Mouse (Mus musculus) CH12.LX (cell line): Measurements from ENCODE around the gene Gpatch2. TPM values are rescaled to one million over a fixed set of nuclear protein-coding genes. Genes with fewer than 3 reads are reported as not detected.

Experiments
- DNase-seq: peaks from one replicate; pipeline ENCODE4 v3.0.0-alpha.2; 2013; ENCODE audit errors: extremely low read depth
- H3K27ac ChIP-seq: 2 replicates; pipeline ENCODE4 v1.5.1; 2012; ENCODE audit warnings: low read depth, mild to moderate bottlenecking, control low read depth, moderate library complexity; ENCODE audit not compliant: insufficient read depth
- H3K27me3 ChIP-seq: replicated peaks from 2 replicates; pipeline ENCODE3; 2012; ENCODE audit warnings: inconsistent platforms
- H3K36me3 ChIP-seq, 2 experiments: replicated peaks in 1 of 2; 2 replicates each; pipeline versions ENCODE3 to v1.6.1; 2012; ENCODE audit warnings: inconsistent platforms in 1 of 2, low read length in 1 of 2, mild to moderate bottlenecking in 1 of 2, mixed read lengths in 1 of 2, moderate library complexity in 1 of 2; ENCODE audit not compliant: control insufficient read depth in 1 of 2, insufficient read depth in 1 of 2
- H3K4me1 ChIP-seq, 2 experiments: 2 replicates each; pipeline ENCODE4 v1.6.1; 2012; ENCODE audit warnings: inconsistent platforms in 1 of 2, moderate library complexity in 1 of 2; ENCODE audit not compliant: insufficient read depth in 2 of 2, control insufficient read depth in 1 of 2
- H3K4me2 ChIP-seq: 2 replicates; pipeline ENCODE4 v1.6.1; 2012; ENCODE audit warnings: low read depth, mild to moderate bottlenecking, control low read depth; ENCODE audit not compliant: poor library complexity, insufficient read depth, severe bottlenecking
- H3K4me3 ChIP-seq, 3 experiments: fragments of 150-350 bp in 1 of 3; sonication (generic) in 1 of 3; replicated peaks in 1 of 3; 2 replicates each; pipeline versions ENCODE3 to v1.5.1; 2011 to 2012; ENCODE audit warnings: low read depth in 2 of 3, low read length in 2 of 3, mild to moderate bottlenecking in 2 of 3, moderate library complexity in 2 of 3, control low read depth in 1 of 3, improper control_type of control experiment in 1 of 3, inconsistent platforms in 1 of 3, mixed read lengths in 1 of 3; ENCODE audit not compliant: poor library complexity in 1 of 3
- H3K79me2 ChIP-seq: replicated peaks from 2 replicates; pipeline ENCODE4 v1.6.1; 2012; ENCODE audit warnings: mild to moderate bottlenecking, moderate library complexity; ENCODE audit not compliant: control insufficient read depth, poor library complexity, insufficient read depth, severe bottlenecking; ENCODE audit errors: extremely low read depth
- H3K9ac ChIP-seq: 2 replicates; pipeline ENCODE4 v1.6.1; 2012; ENCODE audit warnings: low read depth, mild to moderate bottlenecking, control low read depth, moderate library complexity; ENCODE audit not compliant: insufficient read depth
- H3K9me3 ChIP-seq: replicated peaks from 2 replicates; pipeline ENCODE3; 2012; ENCODE audit warnings: low read length, inconsistent platforms, mixed read lengths
- CHD1 ChIP-seq: IDR thresholded peaks from 2 replicates; pipeline ENCODE4 v1.6.1; 2012; ENCODE audit warnings: low read depth, low read length, improper control_type of control experiment, inconsistent platforms
- CTCF ChIP-seq, 2 experiments: IDR thresholded peaks in 1 of 2; conservative IDR thresholded peaks in 1 of 2; 2 replicates each; pipeline ENCODE4 v1.5.1; 2011 to 2012; ENCODE audit warnings: low read depth in 2 of 2, low read length in 2 of 2, improper control_type of control experiment in 1 of 2, inconsistent platforms in 1 of 2, mild to moderate bottlenecking in 1 of 2, moderate library complexity in 1 of 2
- ETS1 ChIP-seq: conservative IDR thresholded peaks from 2 replicates; pipeline ENCODE4 v1.6.1; 2012; ENCODE audit warnings: low read depth, mild to moderate bottlenecking, inconsistent platforms, low read length, improper control_type of control experiment, moderate library complexity
- IRF4 ChIP-seq: IDR thresholded peaks from 2 replicates; pipeline ENCODE4 v1.6.1; 2014; ENCODE audit warnings: low read depth, mild to moderate bottlenecking, inconsistent platforms, low read length, improper control_type of control experiment
- JUN ChIP-seq: IDR thresholded peaks from 2 replicates; pipeline ENCODE4 v1.6.1; 2011; ENCODE audit warnings: low read depth, mild to moderate bottlenecking, low read length, improper control_type of control experiment, moderate library complexity; ENCODE audit not compliant: insufficient read depth
- MAFK ChIP-seq: IDR thresholded peaks from 2 replicates; pipeline ENCODE4 v1.6.1; 2011; ENCODE audit warnings: low read length, improper control_type of control experiment; ENCODE audit not compliant: insufficient replicate concordance
- MAZ ChIP-seq: IDR thresholded peaks from 2 replicates; pipeline ENCODE4 v1.6.1; 2012; ENCODE audit warnings: low read depth, mild to moderate bottlenecking, inconsistent platforms, low read length, improper control_type of control experiment, moderate library complexity
- MEF2A ChIP-seq: IDR thresholded peaks from 2 replicates; pipeline ENCODE4 v1.6.1; 2014; ENCODE audit warnings: low read depth, mild to moderate bottlenecking, inconsistent platforms, low read length, improper control_type of control experiment, borderline replicate concordance
- NRF1 ChIP-seq: IDR thresholded peaks from 2 replicates; pipeline ENCODE4 v1.6.1; 2014; ENCODE audit warnings: low read depth, mild to moderate bottlenecking, inconsistent platforms, low read length, improper control_type of control experiment, moderate library complexity
- POLR2A ChIP-seq: IDR thresholded peaks from 2 replicates; pipeline ENCODE4 v1.6.1; 2011; ENCODE audit warnings: low read depth, mild to moderate bottlenecking, improper control_type of control experiment, low read length
- SIN3A ChIP-seq: IDR thresholded peaks from 2 replicates; pipeline ENCODE4 v1.6.1; 2012; ENCODE audit warnings: low read length, improper control_type of control experiment, inconsistent platforms
- TBP ChIP-seq: conservative IDR thresholded peaks from 2 replicates; pipeline ENCODE4 v1.6.1; 2011; ENCODE audit warnings: low read depth, low read length, improper control_type of control experiment
- USF1 ChIP-seq: IDR thresholded peaks from 2 replicates; pipeline ENCODE4 v1.6.1; 2014; ENCODE audit warnings: low read depth, mild to moderate bottlenecking, inconsistent platforms, low read length, improper control_type of control experiment
- USF2 ChIP-seq: conservative IDR thresholded peaks from 2 replicates; pipeline ENCODE4 v1.6.1; 2011; ENCODE audit warnings: low read depth, low read length, improper control_type of control experiment
- dilution Hi-C: fragments of 300-500 bp; cut with MboI; formaldehyde crosslinking; loops from 2 replicates; pipeline ENCODE4 v1.14.3; 2020; ENCODE audit warnings: low sequenced_read_pairs; ENCODE audit not compliant: extremely low pct_unique_long_range_greater_than_20kb, extremely low pct_ligation_motif_present
- in situ Hi-C: fragments of 300-500 bp; cut with MboI; formaldehyde crosslinking; loops from 3 replicates; pipeline ENCODE4 v1.14.3; 2019; ENCODE audit warnings: low sequenced_read_pairs, low pct_ligation_motif_present, low pct_unique_long_range_greater_than_20kb, mixed read lengths
- polyA plus RNA-seq: library from polyadenylated mRNA; unstranded; fragments of >175 nt; gene quantifications from 2 replicates; pipeline ENCODE4 v1.2.1, GENCODE M21; 2012; ENCODE audit warnings: low read depth; ENCODE audit not compliant: insufficient read length
- total RNA-seq, 2 experiments: library from RNA; depleted of rRNA; stranded (reverse); fragments of 300-350 nt in 1 of 2; fragments of >200 nt in 1 of 2; gene quantifications; 2 replicates each; pipeline ENCODE4 v1.2.3; 2012 to 2014

The Gpatch2 gene
- total and polyA plus RNA-seq, 3 experiments, result 14.1 to 17.0 (median 15.4) TPM

DNA sequence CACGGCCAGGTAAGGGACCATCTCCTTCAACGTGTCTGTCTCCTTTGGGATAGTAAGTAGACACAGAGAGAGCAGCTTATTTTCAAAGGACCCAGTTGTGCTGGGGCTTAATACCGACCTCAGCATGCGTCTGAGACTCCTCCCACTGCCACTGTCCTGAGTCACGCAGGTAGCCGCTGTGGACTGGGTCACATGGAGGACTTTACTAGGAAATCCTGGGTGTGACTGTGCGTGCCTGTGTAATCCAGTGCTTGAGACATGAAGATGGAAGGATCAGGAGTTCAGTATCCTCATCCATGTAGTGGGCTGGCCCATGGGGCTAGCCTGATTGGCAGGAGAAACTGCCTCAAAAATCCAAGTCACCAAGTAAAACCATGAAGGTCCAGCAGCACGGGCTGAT is 101.2 kb downstream of the Gpatch2 start:
- no peaks in the 10 kb centered on the region for H3K9me3 ChIP-seq
- peaks cover 0 to 4% of the 10 kb centered on the region in 2 experiments; a peak in 1 of 4 replicates for H3K4me1 ChIP-seq
- dilution Hi-C loops (no loop called here), in situ Hi-C loops (no loop called here)
- no peaks in the 10 kb centered on the region for H3K27me3 ChIP-seq
- no peaks in the 10 kb centered on the region for H3K79me2 ChIP-seq
- DNase-seq, result no peak
- no peak for TF ChIP-seq POLR2A
- TF ChIP-seq SIN3A, result no peak
- no peak for TF ChIP-seq ETS1
- no peak overlapping the region for H3K27ac ChIP-seq
- peaks cover 0 to 43% of the 10 kb centered on the region in 2 experiments for H3K36me3 ChIP-seq
- H3K4me2 ChIP-seq, result no peak overlapping the region
- H3K9ac ChIP-seq, result no peak overlapping the region
- H3K4me3 ChIP-seq, result no peak overlapping the region

DNA sequence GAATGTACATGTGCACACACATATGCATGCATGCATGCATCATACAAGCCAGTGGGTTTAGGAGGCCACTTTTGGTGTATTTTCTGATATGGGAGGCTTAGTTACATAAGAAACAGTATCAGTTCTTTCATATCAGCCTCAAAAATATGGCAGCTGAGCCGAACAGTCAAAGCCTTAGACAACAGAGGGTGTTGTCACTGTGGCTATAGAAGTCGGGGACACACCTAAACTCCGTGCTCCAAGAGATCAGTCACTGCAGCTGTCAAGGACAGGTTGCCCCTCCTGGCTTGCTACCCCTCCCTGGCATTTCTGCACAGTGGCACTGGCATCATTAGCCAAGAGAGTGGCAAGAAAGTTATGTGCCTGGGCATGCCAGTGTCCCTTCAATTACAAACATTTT is 106.5 kb downstream of the Gpatch2 start:
- Histone ChIP-seq H3K27me3 (no peaks in the 10 kb centered on the region), H3K79me2 (no peaks in the 10 kb centered on the region), H3K4me1 (peaks cover 0 to 18% of the 10 kb centered on the region in 2 experiments; a peak in 2 of 4 replicates), H3K9ac (no peak overlapping the region), H3K4me3 (no peak overlapping the region), H3K4me2 (no peak overlapping the region), H3K36me3 (peaks cover 3 to 56% of the 10 kb centered on the region in 2 experiments), H3K9me3 (no peaks in the 10 kb centered on the region), H3K27ac (no peak overlapping the region)
- dilution Hi-C loops (no loop called here), in situ Hi-C loops (no loop called here)
- DNase-seq, result no peak
- TF ChIP-seq MAZ (no peak), NRF1 (no peak), CTCF (conservative IDR thresholded peaks at IDR 0.05 in 1 of 2, IDR thresholded peaks at IDR 0.05 in 1 of 2; ENCODE audit: low read depth in 2 of 2, low read length in 2 of 2) (no peak), MEF2A (no peak), CHD1 (no peak), USF1 (no peak), USF2 (no peak), TBP (no peak)

DNA sequence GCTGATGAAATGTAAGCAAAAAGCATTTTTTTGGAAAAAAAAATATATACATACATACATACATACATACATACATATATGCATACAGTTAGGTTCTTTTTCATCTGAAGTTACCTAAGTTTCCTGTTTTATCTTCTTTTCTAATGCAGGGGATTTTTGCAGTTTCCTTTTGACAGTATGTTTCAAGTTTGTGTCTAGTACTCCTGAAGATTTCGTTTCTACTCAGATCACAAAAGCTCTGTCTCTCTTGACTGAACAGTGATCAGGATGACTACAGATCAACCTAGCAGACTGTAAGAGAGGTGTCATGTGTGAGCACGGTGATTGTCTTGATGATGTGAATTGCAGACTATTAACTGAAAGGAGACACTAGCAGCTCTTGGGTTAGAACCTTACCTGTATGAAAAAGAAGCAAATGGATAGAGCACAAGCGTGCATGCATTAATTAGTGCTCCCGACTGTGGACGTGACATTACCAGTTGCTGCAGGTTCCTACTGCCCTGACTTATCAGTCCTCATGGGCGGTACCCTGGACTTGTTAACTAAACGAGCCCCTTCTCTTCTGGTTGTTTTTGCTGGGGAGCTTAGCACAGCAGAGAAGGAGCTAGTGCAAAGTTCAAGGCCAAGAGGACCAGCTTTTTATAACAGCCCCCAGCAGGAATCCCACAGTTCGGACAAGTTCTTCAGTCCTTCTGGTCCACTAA is 107.3 kb downstream of the Gpatch2 start:
- dilution Hi-C loops (no loop called here), in situ Hi-C loops (no loop called here)
- H3K4me1 ChIP-seq, result peaks cover 0 to 18% of the 10 kb centered on the region in 2 experiments; a peak in 2 of 4 replicates

More for the DNA sequence above, 107.3 kb downstream of the Gpatch2 start:
- Histone ChIP-seq H3K36me3 (peaks cover 3 to 61% of the 10 kb centered on the region in 2 experiments), H3K4me2 (no peak overlapping the region), H3K9me3 (no peaks in the 10 kb centered on the region), H3K79me2 (no peaks in the 10 kb centered on the region), H3K27ac (no peak overlapping the region), H3K9ac (no peak overlapping the region), H3K27me3 (no peaks in the 10 kb centered on the region), H3K4me3 (no peak overlapping the region)
- DNase-seq, result peak; percentile 38
- TF ChIP-seq MAFK (no peak), ETS1 (no peak), JUN (peak; percentile 13; the same call in 1 of the 2 replicates), IRF4 (peak; percentile 54; the same call in 1 of the 2 replicates), SIN3A (no peak), MEF2A (peak; percentile 42; the same call in 1 of the 2 replicates)
